Mouse (Mus musculus): ENCODE data around the gene Tcf12.

Gene Tcf12

DNA sequence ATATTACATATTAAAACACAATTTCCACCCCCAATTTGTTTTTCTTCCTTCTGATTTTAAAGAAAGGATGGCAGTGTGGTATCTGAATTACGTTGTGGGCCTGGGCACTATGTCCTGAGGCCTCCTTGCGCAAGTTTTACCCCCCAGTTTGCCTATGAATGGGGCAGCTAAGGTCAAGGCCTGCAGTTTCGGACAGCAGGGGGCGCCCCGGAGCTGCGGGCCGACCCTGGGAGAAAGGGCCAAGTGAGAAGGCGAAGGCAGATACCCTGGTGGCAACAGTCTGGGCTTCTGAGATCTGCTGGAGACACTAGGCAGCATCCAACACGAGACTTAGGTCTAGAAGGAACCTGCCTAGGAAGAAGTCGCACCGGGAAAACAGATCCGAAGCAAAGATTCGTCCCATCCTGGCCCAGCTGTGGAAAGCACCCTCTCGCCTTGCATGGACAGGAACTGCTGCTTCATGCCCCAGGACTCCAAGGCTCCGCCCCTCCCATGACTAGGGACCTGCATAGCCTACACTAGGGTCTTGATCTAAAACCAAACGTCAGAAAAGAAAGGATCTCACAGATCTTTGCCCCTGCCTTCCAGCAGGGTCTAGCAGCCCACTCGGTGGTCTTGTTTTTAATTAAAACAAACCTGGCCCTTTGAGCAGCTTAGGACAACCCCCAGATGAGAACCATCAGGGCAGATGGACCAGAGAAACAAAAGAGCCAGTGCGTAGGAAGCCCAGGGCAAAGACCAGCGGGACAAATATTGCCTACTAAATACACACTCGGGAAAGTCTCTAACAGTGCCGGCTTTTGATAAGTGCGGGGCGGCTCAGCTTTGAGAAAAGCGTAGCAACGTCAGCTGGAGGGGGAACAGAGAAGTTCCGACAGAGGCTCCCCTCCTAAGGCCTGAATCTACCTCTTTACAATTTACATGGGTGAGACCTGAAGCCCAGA, 279.6 kb downstream of the Tcf12 start:
- peak; percentile 92 for DNase-seq

DNA sequence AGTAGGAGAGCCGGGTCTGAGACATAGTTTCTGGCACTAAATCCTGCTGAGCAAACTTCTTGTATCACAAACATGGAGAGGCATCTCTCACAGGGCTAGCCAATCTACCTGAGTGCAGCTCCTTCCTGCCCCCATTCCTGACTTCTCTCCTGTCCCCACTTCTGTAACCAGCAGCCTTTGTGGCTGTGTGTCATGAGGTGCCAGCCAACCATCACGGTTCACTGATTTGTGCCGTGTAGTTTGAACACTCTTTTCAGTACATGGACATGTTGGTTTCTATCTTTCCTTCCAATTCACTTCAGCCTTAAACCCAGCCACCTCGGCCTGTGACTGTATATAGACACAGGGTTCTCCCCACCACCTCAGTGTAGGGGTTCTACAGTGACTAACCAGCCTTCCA, 280.7 kb downstream of the Tcf12 start:
- no peak for DNase-seq

DNA sequence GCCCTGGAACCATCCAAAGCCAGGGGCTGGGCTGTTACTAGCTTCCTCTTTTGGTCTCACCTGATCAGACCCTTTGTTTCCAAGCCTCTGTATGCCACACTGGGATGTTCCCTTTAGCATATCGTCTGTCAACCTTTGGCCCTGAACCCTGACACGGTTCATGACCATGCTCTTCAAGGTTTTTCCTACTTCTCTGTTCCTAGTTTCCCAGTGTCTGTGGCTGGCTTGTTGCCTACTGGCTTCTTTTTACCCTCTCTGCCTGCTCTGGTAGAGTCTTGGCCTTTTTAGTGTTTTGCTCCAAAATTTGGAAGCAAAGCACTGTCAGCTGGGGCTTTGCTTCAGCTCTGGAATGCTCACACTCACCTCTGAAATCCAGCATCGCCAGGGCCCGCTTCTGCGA, 281.3 kb downstream of the Tcf12 start:
- DNase-seq: no peak

DNA sequence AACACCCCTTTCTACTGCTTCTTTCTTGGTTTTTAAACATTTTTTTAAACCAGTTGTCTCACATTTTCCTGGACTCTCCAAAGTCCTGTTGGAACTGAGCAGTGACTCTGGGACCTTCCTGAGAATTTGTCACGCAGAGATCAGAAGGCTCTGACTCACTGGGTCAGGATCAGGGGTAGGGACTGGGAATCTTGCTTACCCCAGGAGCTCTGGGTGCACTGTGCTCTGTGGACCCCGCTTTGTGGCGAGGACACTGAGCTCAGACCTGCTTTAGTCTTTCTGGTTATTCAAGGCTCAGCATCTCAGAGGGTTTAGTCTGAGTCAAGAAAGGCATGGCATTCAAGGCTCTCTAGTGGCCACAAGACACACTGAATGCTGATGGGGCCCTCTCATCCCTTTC, 281.9 kb downstream of the Tcf12 start:
- DNase-seq: no peak

DNA sequence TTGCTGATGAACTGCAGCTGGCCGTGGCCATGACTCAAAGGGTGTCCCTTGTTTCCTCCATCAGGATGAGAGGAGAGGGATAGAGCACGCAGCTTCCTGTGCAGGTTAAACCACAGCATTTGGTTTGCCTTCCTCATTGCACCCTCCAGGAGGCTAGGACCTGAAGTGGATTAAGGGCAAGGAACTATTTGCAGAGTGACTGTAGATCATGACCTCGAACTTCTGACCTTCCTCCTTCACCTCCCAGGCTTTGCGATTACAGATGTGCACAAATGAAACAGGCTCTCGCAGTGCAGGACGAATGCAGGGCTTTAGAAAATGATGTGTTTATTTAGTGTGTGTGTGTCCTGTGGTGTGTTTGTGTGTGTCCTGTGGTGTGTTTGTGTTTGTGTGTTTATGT, 282.5 kb downstream of the Tcf12 start:
- no peak for DNase-seq

DNA sequence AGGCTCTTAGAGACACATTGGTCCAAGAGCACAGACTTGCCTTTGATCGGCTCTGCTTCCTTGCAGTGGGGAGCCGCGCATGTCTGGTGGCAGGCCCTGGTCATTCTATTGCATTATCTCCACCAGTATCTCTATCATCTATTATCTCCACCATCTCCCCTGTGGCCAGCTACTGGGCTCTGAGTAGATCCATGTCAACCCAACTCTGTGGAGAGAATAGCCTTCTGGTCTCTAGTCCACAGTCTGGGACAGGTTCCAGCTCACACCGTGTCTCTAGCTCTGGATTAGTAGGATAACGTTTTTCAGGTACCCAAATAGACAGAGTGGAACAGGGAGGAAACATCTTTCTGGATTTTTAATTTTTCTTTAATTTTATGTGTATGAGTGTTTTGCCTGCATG, 284.3 kb downstream of the Tcf12 start:
- no peak for DNase-seq

DNA sequence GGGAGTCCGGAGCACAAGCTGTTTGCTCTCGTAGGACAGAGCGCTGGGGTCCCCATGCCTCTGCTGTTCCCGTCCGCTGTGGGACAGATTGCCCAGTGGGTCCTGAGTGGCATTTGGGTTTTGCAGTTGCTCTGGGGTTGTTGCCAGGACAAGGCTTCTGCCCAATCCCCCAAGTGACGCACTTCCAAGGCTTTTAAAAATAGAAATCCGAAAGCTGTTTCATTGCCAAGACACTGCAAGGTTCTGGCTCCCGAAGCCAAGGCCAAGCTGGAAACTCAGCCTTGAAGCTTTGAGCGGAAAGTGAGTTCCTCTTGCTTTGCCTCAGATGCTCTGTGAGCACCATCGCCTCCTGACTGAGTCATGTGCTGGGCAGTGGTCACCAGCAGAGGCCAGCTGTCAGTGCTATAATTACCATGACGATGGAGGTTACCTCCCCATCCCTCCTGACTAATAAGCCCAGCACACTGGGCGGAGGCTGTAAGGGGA, 285.6 kb downstream of the Tcf12 start:
- DNase-seq: no peak

DNA sequence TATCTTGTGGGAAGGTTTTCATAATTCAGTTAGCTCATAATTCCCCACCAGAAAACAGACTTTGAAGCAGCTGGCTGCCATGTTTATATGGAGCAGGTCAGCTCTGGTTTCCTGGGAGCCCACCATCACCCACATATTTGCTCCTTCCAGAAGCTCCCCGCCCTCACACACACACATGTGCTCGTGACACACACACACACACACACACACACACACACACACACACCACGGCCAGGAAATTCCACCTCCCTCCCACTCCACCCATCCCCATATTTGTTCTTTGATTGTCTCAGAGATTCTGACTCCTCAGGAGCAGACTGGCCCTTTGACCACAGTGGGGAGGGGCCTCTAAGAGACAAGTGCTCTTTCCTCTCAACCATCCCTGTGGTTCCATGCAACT, 289.7 kb downstream of the Tcf12 start:
- DNase-seq: no peak

DNA sequence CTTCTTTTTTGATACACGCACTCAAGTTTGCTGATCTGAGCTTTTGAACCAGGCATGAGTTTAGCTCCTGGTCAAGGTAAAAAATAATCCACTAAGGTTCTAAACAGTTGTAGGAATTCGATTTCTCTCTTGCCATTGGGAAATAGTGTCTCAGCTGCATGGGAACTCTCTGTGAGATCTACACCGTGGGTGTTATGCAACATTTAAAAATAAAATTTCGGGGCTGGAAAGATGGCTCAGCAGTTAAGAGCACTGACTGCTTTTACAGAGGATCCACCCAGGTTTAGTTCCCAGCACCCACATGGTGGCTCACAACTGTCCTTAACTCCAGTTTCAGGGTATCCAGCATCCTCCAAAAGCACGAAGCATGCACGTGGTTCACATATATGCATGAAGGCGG, 293.2 kb downstream of the Tcf12 start:
- DNase-seq: no peak

DNA sequence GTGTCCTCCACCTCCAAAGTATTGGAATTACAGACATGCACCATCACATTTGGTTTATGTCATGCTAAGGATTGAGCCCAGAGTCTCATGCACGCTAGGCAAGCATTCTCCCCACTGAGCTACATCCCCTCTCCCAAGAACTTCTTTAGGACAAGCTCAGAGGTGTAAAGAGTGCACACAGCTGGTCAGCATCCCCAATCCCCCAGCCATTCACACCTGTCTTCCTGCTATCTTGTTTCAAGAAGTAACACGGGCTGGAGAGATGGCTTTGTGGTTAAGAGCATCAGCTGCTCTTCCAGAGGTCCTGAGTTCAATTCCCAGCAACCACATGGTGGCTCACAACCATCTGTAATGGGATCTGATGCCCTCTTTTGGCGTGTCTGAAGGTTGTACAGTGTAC, 295.6 kb downstream of the Tcf12 start:
- DNase-seq: no peak

DNA sequence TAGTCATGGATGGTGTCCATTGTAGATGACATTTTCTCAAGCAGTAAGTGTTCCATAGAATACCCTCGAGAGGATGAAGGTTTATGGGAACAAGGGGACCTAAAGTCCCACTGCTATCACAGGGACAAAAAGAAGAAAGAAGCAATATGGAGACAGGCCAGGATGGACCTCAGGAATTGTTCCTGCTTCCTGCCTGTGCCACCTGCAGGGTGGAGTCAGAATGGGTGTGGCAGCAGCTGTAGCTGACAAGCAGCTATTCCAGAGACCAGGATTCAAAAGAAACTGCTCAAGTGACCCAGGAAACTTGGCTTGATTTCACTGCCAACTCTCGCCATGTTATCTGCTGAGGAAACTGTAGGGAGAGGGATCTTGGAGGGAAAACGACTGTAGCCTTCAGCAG, 298.1 kb downstream of the Tcf12 start:
- no peak for DNase-seq

DNA sequence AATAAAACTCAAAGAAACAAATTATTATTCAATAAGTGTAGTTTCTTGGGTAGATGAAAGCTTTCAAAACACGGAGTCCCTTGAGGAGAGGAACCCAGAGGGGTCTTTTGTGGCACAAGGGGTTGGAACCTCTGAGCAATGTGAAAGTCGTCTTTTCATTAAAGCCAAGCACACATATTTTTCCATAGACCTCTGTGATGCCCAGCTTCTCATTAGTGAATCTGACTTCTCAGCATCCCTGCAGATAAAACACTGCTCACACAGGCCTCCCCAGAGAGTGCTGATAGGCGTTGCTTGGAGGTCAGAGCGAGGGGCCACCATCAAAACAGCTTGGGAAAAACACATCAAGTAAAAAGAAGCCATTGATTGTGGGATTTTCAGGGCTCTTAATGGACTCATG, 298.8 kb downstream of the Tcf12 start:
- DNase-seq: no peak

DNA sequence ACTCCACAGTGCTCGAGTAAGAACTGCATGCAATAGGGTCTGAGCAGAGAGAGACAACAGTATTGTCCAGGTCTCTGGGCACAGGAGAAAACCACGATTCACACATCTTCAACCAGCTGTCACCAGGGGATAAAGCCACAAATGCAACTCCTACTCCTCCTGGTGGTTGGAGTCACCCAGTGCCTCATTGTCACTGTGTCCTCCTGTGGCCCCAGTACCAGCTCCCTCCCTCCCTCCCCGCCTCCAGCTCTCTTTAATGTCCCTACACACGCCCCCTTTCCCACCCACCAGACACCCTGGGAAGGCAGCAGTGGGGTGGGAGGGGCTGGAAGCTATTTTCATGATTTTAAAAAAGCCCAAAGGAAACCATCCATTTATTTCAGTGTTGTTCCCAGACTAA, 299.3 kb downstream of the Tcf12 start:
- DNase-seq: no peak

DNA sequence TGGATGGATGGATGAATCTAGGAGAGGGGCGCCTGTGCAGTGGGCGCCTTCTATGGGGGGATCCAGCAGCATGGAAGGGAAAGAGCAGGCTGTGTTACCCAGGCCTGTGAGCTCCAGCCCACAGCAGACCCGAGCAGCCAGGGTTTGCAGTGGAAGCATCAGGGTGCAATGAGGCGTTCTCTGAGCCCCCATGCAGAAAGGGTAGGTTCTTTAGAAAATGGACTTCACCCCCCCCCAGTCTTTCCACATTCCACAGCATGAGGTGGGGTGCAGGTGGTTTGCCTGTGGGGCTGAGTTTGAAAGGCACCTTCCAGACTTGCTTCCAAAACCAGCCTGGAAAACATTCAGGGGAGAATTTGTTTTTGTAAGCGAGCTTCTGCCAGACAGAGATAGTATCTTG, 300.3 kb downstream of the Tcf12 start:
- no peak for DNase-seq

DNA sequence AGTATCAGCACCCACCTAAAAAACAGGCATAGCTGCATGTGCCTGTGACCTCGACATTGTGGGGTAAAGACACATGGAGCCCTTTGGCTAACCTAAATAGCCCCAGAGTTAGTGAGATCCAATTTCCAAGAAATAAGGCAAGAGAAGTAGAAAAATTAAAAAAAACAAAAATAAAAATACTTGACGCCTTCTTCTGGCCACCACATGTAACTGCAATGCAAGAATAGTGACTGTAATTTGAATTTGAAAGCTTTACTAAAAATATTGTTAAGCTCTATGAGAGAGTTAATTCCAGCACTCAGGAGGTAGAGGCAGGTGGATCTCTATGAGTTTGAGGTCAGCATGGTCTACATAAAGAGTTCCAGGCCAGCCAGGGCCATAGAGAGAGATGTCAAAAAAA, 300.9 kb downstream of the Tcf12 start:
- no peak for DNase-seq

DNA sequence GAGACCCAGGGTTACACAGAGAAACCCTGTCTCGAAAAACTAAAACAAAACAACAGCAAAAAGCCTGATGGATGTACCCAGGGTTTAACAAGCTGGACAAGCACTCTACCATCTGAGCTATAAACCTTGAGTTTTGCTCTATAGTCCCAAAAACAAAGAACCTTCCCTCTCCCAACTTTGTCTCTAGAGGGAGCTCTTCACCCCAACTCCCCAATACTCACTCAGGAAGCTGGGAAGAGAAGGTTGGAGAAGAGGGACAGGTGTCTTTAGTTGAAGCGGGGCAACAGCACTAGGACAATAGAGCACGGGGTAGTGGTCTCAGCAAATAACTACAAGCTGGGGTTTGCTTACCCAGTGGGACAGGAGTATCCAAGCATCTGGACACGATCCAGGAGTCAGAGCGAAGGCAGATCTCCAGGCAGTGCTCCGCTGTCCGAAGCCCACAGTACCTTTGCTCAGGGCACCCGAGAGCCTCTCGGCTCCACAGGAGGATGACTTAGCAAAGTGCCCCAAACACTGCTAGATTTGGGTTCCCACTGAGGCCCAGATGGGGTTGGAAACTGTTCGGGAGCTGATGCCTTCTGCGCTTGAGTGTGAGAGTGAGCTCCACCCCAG, 302.9 kb downstream of the Tcf12 start:
- no peak for DNase-seq

DNA sequence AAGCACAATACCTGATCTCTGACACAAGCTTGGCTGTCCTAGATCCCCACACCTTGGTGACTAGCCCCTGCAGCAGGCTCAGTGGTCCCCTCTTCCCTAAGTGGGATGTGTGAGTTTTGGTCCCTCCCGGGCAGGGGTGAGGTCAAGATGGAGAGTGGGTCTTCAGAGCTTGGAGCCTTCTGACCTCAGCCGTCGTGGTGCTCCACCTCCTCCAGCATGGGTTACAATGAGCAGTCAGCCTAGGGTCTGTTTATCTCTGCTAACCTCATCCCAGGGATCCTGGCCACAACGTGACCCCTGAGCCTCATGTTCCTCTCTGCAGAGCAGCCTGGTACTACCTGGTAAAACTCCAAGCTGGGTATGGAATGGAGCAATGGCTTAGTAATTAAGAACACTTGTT, 303.9 kb downstream of the Tcf12 start:
- no peak for DNase-seq

DNA sequence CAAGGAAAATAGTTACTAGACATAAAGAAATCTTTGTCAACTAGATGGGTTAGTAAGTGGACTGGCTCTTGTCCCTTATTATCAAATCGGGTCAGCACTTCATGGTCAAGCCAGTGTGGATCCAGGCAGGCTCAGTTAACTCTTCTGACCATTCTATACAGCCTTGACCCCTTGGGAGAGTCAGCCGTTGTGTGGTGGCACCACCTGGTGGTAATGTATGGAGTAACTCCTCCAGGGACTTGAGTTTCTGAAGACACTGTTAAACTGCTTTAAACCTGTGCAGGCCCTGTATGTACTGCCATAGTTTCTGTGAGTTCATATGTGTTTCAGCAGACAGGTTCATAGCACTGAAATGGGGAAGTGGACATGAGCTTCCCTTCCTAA, 305.3 kb downstream of the Tcf12 start:
- DNase-seq: peak; percentile 82

DNA sequence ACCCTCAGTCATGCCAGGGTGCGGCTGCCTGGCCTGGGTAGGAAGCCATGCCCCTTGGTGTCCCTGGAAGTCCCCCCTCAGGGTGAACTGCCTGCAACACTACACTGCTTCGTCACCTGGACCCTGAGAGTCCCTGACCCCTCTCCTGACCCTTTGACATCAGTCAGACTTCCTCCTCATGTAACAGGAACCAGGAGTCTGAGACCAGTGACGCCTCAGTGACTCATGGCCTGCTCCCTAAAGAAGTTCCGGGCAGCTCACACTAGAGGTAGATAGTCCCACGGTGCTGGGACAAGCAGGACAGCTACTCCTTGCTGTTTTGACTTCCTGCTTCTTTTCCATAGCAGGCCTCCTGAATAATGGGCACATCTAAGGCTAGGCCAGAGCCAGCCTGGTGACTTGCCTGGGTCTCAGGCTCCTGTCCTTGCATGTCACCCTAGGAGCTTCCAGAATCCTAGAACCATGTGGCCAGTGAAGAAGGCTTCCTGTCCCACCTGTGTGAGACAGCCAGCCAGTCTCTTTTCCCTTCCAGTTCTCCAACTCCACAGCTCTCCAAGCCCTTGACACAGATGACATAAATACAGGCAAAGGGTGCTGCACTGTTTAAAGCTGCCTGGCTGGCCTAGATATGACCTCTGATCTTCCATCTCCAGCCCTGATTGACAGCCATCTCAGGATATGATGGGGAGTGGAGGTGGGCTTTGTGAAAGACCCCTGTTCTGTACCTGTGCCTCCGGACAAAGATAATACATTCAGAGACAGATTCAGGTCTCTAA, 305.8 kb downstream of the Tcf12 start:
- no peak for DNase-seq

DNA sequence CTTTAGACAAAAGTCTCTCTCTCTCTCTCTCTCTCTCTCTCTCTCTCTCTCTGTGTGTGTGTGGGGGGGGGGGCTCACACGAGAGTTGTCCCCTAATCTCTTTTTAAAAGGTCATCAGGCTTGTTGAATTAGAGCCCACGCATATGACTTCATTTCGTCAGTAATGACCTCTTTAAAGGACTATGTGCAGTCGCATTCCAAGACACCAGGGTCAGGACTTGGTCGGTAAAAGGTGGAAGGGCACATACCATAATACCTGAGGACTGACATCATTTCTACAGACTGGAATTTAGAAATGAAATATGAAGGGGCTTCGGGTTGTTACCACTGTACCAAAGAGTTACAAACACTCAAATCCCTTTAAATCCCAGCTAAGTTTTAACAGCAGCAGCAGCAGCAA, 307.6 kb downstream of the Tcf12 start:
- DNase-seq: no peak

DNA sequence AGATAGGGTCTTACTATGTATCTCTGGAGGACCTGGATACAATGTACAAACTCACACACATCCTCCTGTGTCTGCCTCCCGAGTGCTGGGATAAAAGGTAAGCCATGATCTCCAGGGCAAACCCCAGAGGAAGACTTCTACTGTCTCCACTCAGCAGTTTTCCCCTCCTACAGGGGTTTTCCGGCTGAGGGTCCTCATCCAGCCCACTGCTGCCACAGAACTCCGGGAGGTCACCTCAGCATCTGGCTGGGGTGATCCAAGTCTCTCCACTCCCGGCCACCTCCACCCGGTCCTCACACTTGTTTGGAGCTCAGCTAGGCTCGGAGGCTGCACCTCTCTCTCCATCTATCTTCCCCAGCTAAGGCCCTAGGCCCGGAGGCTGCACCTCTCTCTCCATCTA, 308.4 kb downstream of the Tcf12 start:
- no peak for DNase-seq

DNA sequence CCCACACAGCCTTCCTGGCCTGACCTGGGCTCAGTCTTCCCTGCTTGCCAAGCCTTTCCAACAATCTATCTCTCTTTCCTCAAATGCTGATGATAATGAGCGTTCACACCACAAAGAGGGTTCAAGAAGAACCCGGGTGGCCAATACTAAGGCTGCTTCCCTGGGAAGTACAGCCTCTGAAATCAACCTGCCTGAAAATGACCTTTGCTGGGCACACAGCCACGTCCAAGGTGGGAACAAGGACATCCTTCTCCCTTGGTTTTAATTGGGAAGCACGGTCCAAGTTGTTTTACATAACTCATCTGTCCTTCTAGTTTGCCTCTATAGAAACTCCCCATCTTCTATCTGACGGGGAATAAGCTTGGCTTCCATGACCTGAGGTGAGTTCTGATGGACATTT, 312.1 kb downstream of the Tcf12 start:
- DNase-seq: no peak

DNA sequence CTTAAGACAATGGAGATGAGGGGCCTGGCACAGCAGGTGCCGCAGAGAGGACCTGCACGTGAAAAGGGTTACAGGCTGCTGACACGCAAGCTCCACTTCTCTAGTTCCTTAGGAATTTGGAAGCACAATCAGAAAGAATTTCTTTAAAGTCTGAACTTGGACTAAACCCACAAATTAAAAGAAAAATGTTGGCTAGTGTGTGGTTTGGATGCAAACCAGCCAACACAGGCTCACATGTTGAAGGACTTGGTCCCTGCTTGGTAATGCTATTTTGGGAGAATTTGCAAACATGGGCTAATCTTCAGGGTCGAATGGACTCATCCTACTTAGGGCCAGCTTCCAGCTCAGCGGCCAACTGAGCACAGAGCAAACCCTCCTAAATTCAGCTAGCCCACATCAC, 313.5 kb downstream of the Tcf12 start:
- DNase-seq: no peak

All from thymus, postnatal 4 days (tissue).